In genomic region chr7:80215398-80215797, GRCm38 (mm10) we compare ENCODE assay signal across 8 mouse cellular contexts. TPM values are rescaled to one million over a fixed set of nuclear protein-coding genes. Genes with fewer than 3 reads are reported as not detected.
DNase-seq lines count a peak whose midpoint lies in the region; ATAC-seq lines count a peak whose summit lies in the region.

No protein-coding gene starts in this region.

- H3K4me3 ChIP-seq in hindbrain, embryonic 11.5 days (ENCODE audit: low read depth, low read length): no peak overlapping the region

- peak overlapping the region; percentile 54; the same call in 1 of the 2 replicates for H3K9ac ChIP-seq in hindbrain, embryonic 11.5 days (ENCODE audit: low read depth, low read length)

- peak; percentile 90 for DNase-seq in ZHBTc4 (ENCODE audit: low read depth, low spot score)
- DNase-seq in cerebellum, postnatal 10 days: peak; percentile 92 to 94
- peak; percentile 41 to 83 for DNase-seq in frontal cortex, adult 2 months (ENCODE audit: extremely low spot score in 1 of 2, low spot score in 1 of 2)
- peak; percentile 86 for DNase-seq in hindbrain, embryonic 11.5 days (ENCODE audit: low spot score)
- DNase-seq in layer of hippocampus, postnatal 25 days (ENCODE audit: extremely low spot score in 1 of 2, low spot score in 1 of 2): peak; percentile 71 to 85
- DNase-seq in lung, postnatal 25 days (ENCODE audit: low spot score): peak; percentile 79
- peak; percentile 64 for DNase-seq in right cerebral cortex, adult 18-20 months
- peak; percentile 65 to 74 for DNase-seq in urinary bladder, postnatal 36 days (ENCODE audit: low spot score in 2 of 2)

- no peak overlapping the region for H3K4me2 ChIP-seq in hindbrain, embryonic 11.5 days (replicated peaks; ENCODE audit: low read depth, low read length)

- H3K27ac ChIP-seq in hindbrain, embryonic 11.5 days (ENCODE audit: low read depth, low read length): 0 out of 2 replicates have a peak overlapping the region, but pooled peaks have one; percentile 45

- H3K9me3 ChIP-seq in hindbrain, embryonic 11.5 days (ENCODE audit: control insufficient read depth, low read length): no peaks in the 10 kb centered on the region

- no peaks in the 10 kb centered on the region for H3K27me3 ChIP-seq in hindbrain, embryonic 11.5 days (ENCODE audit: control insufficient read depth, insufficient read depth, low read length)

- peaks cover 17% of the 10 kb centered on the region for H3K36me3 ChIP-seq in hindbrain, embryonic 11.5 days (ENCODE audit: control insufficient read depth, insufficient read depth, low read length)

- H3K4me1 ChIP-seq in hindbrain, embryonic 11.5 days (replicated peaks; ENCODE audit: control insufficient read depth, insufficient read depth, low read length): 0 out of 2 replicates have a peak, but pooled peaks cover 3% of the 10 kb centered on the region

- ATAC-seq in hindbrain, embryonic 11.5 days (ENCODE audit: low FRiP score): peak; percentile 78

- WGBS in hindbrain, embryonic 11.5 days: 30% methylated on average over 4 of the region's 4 CpGs

RNA-seq across cellular contexts. Expression of gene Cib1, which starts 17.2 kb away (rescaled TPM):
- 31.0 and 32.0 TPM in 2 replicates for polyA plus RNA-seq in frontal cortex, adult 2 months (2012; rRNA removed)
- 58.9 and 61.7 TPM in 2 replicates for polyA plus RNA-seq in hindbrain, embryonic 11.5 days (2014; fragmentation: Nextera tagmentation; extraction: Ambion mirVana)
- 10 to 100 TPM; 23.8 to 25.2 TPM for total RNA-seq in layer of hippocampus, postnatal 25 days (2021)

RNA-seq across cellular contexts. Expression of gene Gdpgp1, which starts 17.3 kb away (rescaled TPM):
- 2.8 and 3.2 TPM in 2 replicates for polyA plus RNA-seq in frontal cortex, adult 2 months (2012; rRNA removed)
- 5.0 and 5.6 TPM in 2 replicates for polyA plus RNA-seq in hindbrain, embryonic 11.5 days (2014; fragmentation: Nextera tagmentation; extraction: Ambion mirVana)
- 1 to 10 TPM; 6.1 to 6.9 TPM for total RNA-seq in layer of hippocampus, postnatal 25 days (2021)

RNA-seq across cellular contexts. Expression of gene Sema4b, which starts 28.8 kb away (rescaled TPM):
- polyA plus RNA-seq in frontal cortex, adult 2 months (2012; rRNA removed): 15.9 and 16.9 TPM in 2 replicates
- polyA plus RNA-seq in hindbrain, embryonic 11.5 days (2014; fragmentation: Nextera tagmentation; extraction: Ambion mirVana): 10.5 and 15.6 TPM in 2 replicates
- 10 to 100 TPM; 23.0 to 23.2 TPM for total RNA-seq in layer of hippocampus, postnatal 25 days (2021)

RNA-seq across cellular contexts. Expression of gene Ttll13, which starts 30.8 kb away (rescaled TPM):
- polyA plus RNA-seq in frontal cortex, adult 2 months (2012; rRNA removed): 0.90 and 1.7 TPM in 2 replicates
- polyA plus RNA-seq in hindbrain, embryonic 11.5 days (2014; fragmentation: Nextera tagmentation; extraction: Ambion mirVana): 1.1 and 1.4 TPM in 2 replicates
- 1 to 10 TPM; 1.8 to 2.0 TPM for total RNA-seq in layer of hippocampus, postnatal 25 days (2021)

RNA-seq across cellular contexts. Expression of gene Ngrn, which starts 45.6 kb away (rescaled TPM):
- 62.9 and 64.6 TPM in 2 replicates for polyA plus RNA-seq in frontal cortex, adult 2 months (2012; rRNA removed)
- 49.5 and 51.6 TPM in 2 replicates for polyA plus RNA-seq in hindbrain, embryonic 11.5 days (2014; fragmentation: Nextera tagmentation; extraction: Ambion mirVana)
- total RNA-seq in layer of hippocampus, postnatal 25 days (2021): 10 to 100 TPM; 40.0 to 44.4 TPM
